Mouse (Mus musculus): ENCODE data around the gene Tmem265.

GRCm38 (mm10) chr7:127512231-127513015, 48.8 kb upstream of the Tmem265 start:
- no peak for TF ChIP-seq CTCF (IDR thresholded peaks at IDR 0.05; ENCODE audit: insufficient read depth, low read depth, low read length)
- peak; percentile 3; the same call in 1 of the 2 replicates for TF ChIP-seq POLR2A (IDR thresholded peaks at IDR 0.05; ENCODE audit: insufficient read depth, low read depth, low read length)

Measured in olfactory bulb, adult 2 months (tissue).